Mouse (Mus musculus): ENCODE results near the gene Ngly1. TPM values are rescaled to one million over a fixed set of nuclear protein-coding genes. Genes with fewer than 3 reads are reported as not detected.

Gene Ngly1
- total RNA-seq (2021) (10 to 100 TPM; 50.6 to 55.0 TPM), polyA plus RNA-seq (2012; rRNA removed) (67.2 and 68.1 TPM in 2 replicates)
- long read RNA-seq, transcript Ngly1-201 (12 exons, 2,935 nt) = major isoform, 57 of 70 reads
- long read RNA-seq, partial matches to known transcripts = 5 of 70 reads
- long read RNA-seq, other reads (novel, unspliced or antisense) = 6 of 70 reads

DNA sequence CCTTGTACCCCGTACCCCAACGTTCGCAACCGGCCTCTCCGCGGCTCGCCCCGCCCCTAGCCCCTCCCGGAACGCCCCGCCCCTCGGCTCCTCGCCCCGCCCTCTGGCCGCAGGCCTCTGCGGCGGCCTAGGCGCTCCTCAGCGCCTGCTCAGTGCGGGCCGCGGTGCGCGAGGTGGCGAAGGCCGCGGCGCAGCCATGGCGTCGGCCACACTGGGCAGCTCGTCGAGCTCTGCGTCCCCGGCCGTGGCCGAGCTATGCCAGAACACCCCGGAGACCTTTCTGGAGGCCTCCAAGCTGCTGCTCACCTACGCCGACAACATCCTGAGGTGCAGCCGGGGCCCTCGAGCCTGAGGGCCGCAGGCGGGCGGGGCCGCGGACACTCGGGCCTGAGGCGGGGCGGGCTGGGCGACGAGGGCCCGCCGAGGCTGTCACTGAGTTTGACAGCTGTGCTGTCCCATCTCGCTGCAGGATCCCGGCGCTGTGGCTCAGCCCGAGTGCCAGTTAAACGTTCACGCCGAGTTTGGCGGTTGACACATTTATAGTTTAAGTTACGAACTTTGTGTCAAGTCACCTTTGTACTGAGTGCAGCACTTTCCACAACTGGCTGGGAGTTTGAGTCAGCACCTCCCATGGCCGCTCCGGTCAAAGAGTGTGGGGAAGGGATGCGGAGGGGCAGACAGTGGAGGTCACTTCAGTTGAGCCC lies at the start of gene Ngly1, which contains the start of gene Oxsm:
Gene Ngly1 (plus strand): TSS at position 110 of the 704 bp plus-strand sequence.
Gene Oxsm (minus strand): TSS at position 638 of the 704 bp plus-strand sequence.
- DNase-seq = peak; percentile 94

DNA sequence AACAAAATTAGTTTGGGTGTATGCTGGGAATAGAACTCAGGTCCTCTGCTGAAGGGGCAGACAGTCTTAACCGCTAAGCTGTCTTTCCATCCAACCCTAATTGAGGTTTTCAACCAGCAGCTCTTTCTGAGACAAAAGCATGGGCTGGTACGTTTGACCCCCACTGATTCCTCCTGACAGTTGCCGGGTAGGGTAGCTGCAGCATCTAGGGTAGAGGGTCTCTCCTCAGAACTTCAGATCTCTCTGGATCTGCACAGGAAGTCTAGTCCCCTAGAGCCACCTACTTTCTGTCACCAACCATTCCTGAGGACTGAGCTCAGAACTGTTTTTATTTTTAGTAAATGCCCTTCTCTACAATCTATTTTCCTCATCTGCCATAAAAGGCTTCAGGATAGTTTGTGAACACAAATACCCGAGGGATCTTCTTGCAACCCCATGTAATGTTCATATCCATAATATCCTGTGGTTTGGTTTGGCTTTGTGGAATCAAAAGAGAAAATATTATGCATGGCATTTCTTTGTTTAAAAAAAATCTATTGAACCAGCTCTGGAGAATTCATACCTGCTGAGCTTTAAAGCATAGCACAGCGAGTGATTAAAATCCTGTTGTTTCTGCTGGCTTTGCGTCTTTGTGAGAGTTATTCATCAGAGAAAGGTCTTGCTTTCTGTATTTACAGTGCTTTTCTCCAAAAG lies 48.7 kb upstream of the Ngly1 start:
- no peak for DNase-seq

DNA sequence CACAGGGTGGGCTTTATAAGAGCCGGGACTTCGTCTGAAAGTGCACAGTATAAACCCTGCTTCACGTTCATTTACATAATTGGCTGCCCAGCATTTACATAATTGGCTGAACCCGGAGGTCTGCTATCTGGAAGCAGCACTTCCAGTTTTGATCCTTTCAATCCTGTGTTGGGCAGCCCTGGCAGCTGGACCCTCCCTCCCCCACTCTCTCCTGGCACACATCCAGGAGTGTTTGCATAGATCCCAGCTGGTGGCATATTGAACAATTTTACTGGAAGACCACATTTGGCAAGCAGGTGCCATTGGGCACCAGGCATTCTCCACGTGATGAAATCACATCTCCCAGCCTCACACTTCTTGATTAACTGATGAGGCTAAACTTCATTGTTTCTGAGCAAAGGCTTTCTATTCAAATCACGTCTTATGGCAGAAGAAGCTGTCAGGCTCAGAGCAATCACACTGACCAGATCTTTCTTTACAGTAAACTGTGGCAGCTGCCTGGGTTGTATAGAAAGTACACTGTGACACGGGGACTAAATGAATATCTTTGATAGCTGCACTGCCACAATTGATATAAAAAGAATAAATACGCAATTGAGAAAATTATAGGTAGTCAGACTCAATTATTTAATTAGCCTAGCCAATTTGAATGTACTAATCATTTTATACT lies 48.0 kb upstream of the Ngly1 start:
- DNase-seq = no peak

DNA sequence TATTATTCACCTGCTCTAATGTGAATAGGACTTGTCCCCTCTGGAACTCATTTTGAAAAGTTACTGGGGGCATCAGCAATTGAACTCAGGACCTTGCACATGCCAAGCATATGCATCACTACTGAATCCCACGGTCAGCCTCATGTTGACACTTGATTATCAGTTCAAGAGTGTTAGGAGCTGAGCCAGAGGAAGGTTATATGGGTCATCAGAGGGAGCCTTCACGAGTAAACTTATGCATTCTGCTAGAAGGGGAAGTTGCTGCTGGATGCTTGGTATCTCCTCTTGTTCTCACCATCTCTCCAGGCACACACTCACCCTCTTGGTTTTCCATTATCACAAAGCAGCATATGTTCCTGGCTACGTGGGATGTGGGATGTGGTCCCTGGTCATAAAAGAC lies 47.4 kb upstream of the Ngly1 start:
- no peak for DNase-seq

DNA sequence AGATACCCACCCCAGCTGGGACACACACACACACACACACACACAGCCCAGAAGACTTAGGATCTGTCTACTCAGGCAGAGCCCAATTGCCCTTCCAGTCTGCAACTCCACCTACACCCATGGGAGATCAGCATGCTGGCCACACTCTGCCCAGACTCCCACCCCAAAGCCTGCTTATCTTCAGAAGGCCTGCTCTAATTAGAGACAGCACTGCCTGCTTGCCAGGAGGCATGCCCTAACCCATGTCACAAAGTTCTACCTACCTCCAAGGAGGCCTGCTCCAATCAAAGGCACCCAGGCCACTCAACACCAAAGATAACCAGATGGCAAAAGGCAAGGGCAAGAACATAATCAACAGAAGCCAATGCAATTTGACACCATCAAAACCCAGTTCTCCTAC lies 41.4 kb upstream of the Ngly1 start:
- DNase-seq = no peak

DNA sequence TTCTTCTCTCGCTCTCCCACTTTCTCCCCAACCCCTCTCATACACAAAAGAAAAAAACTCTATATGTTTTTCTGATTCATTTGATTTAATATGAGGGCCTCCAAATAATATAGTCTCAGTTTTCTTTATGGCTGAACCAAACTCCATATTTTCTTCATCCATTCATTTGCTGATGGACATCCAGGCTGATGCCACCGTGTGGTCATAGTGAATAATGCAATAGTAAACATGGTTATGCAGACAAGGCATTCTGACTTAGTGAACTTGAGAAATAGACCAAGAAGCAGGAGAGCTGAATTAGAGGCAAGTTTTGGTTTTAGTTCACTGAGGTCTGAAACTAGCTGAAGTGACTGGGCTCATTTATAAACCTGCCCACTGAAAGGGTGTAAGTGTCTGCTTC lies 30.1 kb upstream of the Ngly1 start:
- DNase-seq = peak; percentile 13

DNA sequence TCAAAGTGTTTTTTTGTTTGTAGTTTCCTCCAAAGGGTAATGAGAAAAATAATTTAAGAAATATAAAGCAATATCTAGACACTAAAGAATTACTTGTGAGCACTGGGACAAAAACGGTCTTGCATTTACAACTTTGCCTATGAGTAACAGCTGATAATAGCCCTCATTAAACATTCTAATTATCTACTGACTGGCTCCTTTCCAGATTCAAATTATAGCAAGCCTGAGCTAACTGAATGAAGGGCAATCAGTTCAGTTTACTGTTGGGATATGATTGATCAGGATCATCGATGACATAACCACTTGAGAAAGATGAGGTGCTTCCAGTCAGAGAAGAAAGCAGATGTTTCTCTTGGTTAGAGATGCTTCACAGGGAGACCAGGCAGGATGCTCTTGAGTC lies 19.7 kb upstream of the Ngly1 start:
- no peak for DNase-seq

DNA sequence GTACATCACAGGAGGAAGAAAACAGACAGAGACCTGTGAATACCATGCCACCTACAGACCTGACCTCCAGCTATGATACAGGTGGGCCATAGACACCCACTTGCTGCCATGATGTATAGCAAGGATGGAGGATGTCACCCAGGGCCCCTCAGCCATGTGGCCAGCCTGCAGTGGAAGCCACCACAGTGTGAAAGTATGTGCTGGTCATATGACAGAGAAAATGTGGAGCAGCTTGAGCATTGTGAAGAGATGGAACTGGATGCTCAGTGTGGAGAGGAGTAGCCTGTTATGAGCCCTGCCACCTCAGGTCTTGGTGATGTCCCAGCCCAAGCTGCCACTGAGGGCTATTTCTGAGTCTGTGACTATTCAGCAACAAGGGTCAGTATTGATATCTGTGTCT lies 18.5 kb upstream of the Ngly1 start:
- DNase-seq = no peak

DNA sequence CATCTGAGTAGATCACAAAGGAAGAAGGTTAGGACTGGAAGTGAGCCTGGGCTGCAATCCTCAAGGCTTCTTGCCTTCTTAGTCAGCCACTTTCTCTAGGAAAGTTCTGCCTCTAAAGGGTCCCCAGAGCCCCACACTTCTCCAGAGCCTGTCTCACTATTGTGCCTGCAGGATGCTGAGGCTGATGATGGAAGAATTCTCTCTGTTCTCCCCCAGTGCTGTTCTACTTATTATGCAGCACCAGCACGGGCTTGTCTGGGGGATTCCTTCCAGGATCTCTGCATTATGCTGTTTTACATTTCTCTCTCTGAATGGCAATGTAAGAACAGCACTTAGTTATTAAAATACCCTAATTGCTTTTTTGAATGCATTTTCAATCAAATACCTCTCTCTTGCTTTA lies 15.6 kb upstream of the Ngly1 start:
- no peak for DNase-seq

DNA sequence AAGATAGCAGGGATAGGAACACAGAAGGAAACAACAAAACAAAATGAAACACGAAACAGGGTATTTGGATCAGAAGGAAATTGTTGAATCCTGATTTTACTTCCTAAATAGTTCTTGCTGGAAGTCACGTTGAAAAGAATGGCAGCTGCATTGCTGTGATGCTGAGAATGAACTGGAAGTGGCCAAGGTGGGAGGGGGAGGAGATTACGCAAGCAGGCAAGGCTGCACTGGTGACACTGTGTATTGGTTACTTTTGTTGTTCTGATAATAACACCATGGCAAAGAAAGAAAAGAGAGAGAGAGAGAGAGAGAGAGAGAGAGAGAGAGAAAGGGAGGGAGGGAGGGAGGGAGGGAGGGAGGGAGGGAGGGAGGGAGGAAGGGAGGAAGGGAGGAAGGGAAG lies 12.6 kb upstream of the Ngly1 start:
- DNase-seq = no peak

DNA sequence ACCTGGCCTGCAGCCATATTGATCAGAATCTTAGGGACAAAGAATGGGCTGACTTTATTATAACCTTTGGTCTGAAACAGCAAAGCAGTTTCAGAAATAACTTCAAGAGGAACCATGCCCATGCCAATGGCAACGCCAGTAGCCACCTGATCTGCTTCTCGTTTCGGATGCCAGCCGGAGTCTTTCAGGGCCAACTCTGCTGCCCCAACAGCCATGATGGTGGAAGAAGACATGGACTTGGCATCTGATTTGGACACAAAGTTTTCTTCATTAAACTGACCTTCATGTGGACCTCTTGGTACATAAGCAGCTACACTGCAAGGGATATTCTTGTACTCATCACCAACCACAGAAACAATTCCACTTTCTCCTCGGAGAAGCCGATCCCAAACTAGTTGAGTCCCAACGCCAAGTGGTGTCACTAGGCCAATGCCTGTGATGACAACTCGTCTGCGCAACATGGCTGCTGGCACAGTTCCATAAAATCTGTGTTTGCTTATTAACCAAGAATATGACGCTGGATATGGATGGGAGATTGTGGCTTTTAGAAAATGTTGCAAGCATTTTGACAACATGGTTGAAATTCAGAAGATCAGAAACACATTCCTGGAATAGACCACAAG lies 6.8 kb upstream of the Ngly1 start:
- DNase-seq = peak; percentile 9

DNA sequence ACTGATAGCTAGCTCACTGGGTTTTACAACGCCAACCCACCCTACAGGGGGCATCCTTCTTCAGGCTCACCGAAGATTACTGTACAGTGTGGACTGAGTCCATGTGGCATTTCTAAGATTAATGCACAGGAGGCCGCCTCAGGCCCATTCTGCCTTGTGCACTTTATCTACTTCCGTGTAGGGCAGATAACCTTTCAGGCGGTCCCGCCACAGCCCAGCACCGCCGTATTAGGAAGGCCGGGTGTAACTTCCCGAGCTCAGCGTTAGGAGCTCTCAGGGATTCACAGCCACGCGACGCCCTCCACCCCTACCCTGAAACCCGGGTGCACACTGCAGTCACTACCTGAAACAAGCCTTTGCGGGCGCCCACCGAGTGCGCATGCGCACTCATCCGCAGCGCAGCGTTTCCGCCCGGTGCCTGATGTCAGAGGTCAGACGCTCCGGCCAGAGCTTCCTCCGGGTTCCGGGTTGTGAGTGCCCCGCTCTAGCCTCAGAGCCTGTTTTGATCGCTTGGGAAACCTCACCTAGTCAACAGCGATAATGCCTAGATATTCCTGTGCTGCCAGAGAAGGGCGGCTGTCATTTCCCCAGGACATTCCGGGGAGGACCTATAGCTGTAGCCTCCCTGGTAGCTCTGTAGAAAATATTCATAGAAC lies 6.0 kb upstream of the Ngly1 start:
- peak; percentile 94 for DNase-seq

DNA sequence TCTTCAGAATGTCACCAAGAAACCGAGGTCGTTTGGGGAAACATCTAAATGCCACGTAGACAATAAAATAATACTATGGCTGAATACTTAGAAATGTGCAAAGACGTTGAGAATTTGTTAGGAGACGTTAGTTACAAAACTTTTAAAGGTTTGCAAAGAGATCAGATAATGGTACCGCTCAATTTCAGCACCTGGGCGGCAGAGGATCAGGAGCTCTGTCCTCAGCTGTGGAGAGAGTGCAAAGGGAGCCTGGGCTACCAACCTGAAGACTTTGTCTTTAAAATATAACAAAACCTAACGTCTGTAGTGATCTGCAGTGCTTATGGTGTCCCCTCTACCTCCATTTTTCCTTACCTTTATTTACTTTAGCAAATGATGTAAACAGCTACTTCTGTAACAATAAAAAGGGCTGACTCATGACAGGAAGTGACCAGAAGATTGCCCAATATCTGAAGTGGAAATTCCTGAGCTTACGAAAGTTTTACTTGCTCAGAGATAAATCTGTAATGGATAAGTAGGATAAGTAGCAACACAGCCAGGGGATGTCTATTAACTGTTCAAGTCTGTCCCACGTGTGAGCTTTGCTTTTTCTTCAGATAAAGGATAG lies 5.4 kb upstream of the Ngly1 start:
- peak; percentile 70 for DNase-seq

DNA sequence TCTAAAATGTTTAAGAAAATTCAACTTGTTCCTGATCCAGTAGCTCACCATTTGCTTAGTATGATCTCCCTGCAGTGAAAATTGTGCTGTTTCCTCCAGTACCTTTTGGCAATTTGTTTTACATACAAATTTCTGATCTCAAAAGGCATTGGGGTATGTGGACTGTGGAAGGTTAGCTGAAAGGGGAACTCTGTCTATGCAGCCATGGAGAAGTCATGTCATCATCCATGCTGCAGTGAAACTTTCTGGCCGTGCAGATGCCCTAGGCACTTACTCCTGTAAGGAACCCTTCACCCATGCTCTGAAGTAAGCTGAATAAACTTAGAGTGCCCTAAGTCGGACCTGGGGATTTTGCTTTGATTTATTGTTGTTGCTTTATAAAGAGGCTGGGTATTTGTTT lies 4.7 kb upstream of the Ngly1 start:
- DNase-seq = no peak

DNA sequence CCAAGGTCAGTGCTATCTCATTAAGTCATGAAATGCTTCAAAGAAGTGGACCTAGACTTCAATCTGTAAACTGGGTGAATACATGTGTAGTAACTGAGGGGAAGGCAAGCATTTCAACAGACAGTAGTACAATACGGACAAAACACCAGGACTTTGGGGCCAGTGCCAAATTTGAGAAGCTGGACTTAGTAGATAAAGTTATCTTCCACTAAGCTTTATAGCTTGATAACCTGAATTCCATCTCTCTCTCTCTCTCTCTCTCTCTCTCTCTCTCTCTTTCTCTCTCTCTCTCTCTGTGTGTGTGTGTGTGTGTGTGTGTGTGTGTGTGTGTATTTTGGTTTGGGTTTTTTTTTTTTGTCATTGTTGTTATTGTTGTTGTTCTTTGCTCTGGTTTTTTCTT lies 4.0 kb upstream of the Ngly1 start:
- DNase-seq = no peak

DNA sequence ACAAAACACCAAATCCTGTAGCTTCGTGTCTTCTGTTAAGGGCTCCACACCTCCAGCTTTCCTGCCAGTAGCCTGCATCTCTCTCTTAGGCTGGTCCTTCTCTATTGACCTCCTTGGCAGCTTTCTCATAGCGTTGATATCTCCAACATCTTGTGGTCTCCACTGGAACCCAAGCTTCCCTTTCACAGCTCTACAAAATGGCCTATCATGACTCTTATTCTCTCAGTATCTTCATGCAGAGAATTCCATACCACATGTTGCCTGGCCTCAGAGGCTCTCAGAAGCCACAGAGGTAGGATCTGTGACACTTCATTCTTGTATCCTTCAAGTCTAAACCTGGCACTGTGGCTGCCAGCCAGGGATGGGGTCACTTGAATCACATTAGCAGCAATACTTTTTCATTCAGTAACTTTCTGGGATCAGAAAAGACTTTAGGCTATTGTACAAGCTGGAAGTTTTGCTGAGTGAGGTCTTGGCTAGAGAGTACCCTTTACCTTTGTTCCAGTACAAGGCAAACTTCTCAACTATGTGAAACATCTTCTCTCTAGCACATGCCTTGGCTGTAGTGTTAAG lies 2.7 kb upstream of the Ngly1 start:
- no peak for DNase-seq

DNA sequence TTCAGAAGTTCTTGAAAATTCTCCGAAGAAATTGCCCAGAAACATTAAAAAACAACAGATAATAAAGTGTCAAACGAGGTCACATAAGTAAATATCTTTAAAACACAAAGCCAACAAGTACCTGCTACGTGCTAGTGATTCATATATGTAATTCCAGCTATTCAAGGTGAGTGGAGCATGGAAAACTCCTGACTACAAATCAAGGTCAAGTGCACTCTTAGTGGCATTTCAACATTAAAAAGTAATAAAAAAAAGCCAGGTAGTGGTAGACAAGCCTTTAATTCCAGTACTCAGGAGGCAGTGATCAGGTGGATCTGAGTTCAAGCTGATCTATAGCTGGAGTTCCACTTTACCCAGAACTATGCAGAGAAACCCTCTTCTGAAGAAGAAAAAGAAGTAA lies 945 bp upstream of the Ngly1 start:
- DNase-seq = no peak

DNA sequence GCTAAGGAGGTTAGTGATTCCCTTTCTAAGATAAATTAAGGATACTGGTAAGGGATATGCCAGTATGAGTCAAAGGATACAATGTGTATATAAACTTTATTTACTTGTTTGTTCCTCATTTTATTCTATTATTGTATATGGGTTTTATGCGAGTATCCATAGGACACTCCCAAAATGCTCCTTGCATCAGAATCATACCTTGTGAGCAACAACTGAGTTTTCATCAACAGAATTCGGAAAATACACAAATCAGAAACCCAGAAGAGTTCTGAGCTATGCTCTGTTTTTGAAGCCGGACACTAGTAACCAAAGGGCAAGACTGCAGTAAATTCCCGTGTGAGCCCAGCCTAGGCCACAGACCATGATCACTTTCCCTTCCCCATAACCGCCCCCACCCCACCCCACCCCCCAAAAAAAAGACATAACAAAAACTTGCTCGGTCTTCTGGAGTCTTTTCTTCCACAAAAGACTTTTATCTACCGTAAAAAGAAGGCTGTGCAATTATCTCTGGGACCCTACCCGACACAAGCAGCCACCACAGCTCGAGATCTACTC lies 400 bp upstream of the Ngly1 start:
- no peak for DNase-seq

DNA sequence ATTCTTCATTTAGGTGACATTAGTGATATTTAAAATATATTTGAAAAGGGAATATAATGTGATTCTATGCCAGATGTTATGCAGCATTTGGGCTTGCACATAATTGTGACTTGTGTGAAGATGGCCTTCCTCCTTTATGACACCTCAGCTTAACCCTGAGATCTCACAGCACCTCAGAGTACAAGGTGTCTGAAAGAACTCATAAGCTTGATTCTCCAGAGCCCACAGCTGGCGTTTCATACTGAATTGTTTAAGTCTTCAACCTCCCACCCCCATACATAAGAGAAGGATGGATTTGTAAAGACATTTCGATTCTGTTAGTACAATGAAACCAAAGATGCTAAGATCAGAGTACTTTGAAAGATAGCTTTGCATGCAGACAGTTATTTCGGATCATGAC lies 1.0 kb downstream of the Ngly1 start:
- DNase-seq = no peak

DNA sequence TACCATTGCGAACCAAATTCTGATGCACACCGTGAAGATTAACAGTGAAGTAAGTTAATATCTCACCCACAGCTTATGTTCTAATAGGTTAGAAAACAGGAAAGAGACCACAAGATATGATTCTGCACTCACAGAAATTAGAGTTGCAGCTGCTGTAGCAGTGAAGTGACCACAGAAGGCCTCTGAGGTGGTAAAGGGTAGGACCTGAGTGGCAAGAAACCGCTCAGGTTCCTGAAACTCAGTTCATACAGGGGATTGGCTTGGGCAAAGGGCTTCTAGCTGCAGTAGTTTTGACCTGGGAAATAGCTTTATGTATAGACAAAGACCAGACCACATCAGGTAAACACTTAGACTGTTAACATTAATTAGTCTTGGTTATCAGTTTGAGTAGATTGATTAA lies 6.7 kb downstream of the Ngly1 start:
- no peak for DNase-seq

DNA sequence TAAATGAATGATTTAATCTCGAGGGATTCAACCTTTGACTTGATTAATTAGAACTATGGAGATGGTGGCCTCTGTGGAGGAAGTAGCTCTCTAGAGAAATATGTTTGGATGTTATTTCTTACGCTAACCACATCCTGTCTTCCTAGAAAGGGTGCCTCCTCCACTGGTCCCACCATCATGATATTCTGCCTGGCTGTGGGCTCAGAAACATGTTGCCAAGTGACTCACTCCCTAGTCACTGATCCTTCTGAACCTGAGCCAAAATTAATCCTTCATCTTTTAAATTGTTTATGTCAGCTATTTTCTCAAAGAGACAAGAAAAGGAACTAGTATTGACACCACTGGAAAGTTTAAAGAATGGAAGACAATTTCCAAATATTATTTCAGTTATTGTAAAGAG lies 7.1 kb downstream of the Ngly1 start:
- peak; percentile 49 for DNase-seq
